Mouse (Mus musculus): ENCODE data around the gene Lin54. TPM values are rescaled to one million over a fixed set of nuclear protein-coding genes. Genes with fewer than 3 reads are reported as not detected.
"Not testable (repeated sequence)": the region's sequence is repeated elsewhere in the genome, so short reads cannot be mapped to it uniquely, and the experiment has no call there.

The Lin54 gene
- polyA plus RNA-seq, 1 experiment from 2014 or later = 11.2 TPM

GRCm38 (mm10) chr5:100430966-100431365, 69.5 kb downstream of the Lin54 start:
- Histone ChIP-seq H3K36me3 (ENCODE audit: poor library complexity, severe bottlenecking) (peaks cover 23% of the 10 kb centered on the region), H3K4me2 (peak overlapping the region; percentile 96; the same call in 1 of the 2 replicates)
- WGBS = 64% methylated on average over 2 of the region's 2 CpGs

GRCm38 (mm10) chr5:100430076-100430390, 70.4 kb downstream of the Lin54 start:
- H3K4me2 ChIP-seq = peak overlapping the region; percentile 96
- no peaks in the 10 kb centered on the region for H3K9me3 ChIP-seq (replicated peaks)
- H3K27ac ChIP-seq = peak overlapping the region; percentile 80
- H3K27me3 ChIP-seq = no peaks in the 10 kb centered on the region
- peak overlapping the region; percentile 86 for H3K4me3 ChIP-seq
- peaks cover 32% of the 10 kb centered on the region for H3K36me3 ChIP-seq (ENCODE audit: poor library complexity, severe bottlenecking)
- H3K4me1 ChIP-seq = peaks cover 43% of the 10 kb centered on the region
- peak; percentile 0; the same call in 1 of the 2 replicates for ATAC-seq
- WGBS = 4% methylated on average over 11 of the region's 11 CpGs
- peak overlapping the region; percentile 98 for H3K9ac ChIP-seq

More at GRCm38 (mm10) chr5:100430966-100431365, 69.5 kb downstream of the Lin54 start:
- Histone ChIP-seq H3K4me1 (peaks cover 34% of the 10 kb centered on the region), H3K27ac (no peak overlapping the region), H3K9me3 (replicated peaks) (no peaks in the 10 kb centered on the region), H3K27me3 (no peaks in the 10 kb centered on the region), H3K4me3 (no peak overlapping the region), H3K9ac (no peak overlapping the region)
- ATAC-seq = no peak

GRCm38 (mm10) chr5:100429344-100430075, 70.9 kb downstream of the Lin54 start:
- Histone ChIP-seq H3K4me1 (peaks cover 48% of the 10 kb centered on the region), H3K27me3 (no peaks in the 10 kb centered on the region), H3K9me3 (replicated peaks) (no peaks in the 10 kb centered on the region), H3K27ac (peak overlapping the region; percentile 94), H3K9ac (peak overlapping the region; percentile 98), H3K4me3 (peak overlapping the region; percentile 86), H3K4me2 (peak overlapping the region; percentile 96), H3K36me3 (ENCODE audit: poor library complexity, severe bottlenecking) (peaks cover 37% of the 10 kb centered on the region)
- peak; percentile 100 for ATAC-seq
- under 1% methylated on average over 53 of the region's 53 CpGs for WGBS

GRCm38 (mm10) chr5:100428734-100429343, 71.6 kb downstream of the Lin54 start:
- Histone ChIP-seq H3K36me3 (ENCODE audit: poor library complexity, severe bottlenecking) (peaks cover 44% of the 10 kb centered on the region), H3K27ac (peak overlapping the region; percentile 94), H3K27me3 (no peaks in the 10 kb centered on the region), H3K9ac (peak overlapping the region; percentile 98), H3K4me3 (peak overlapping the region; percentile 86), H3K4me2 (peak overlapping the region; percentile 96), H3K9me3 (replicated peaks) (no peaks in the 10 kb centered on the region), H3K4me1 (peaks cover 55% of the 10 kb centered on the region)
- WGBS = under 1% methylated on average over 20 of the region's 20 CpGs
- peak; percentile 53 for ATAC-seq

- H3K4me2 ChIP-seq = peak overlapping the region; percentile 96
- H3K27ac ChIP-seq = peak overlapping the region; percentile 11; the same call in 1 of the 2 replicates
- WGBS = 16% methylated on average over 5 of the region's 5 CpGs
- peaks cover 62% of the 10 kb centered on the region for H3K4me1 ChIP-seq
- H3K4me3 ChIP-seq = peak overlapping the region; percentile 86
- H3K9ac ChIP-seq = peak overlapping the region; percentile 98
- H3K36me3 ChIP-seq (ENCODE audit: poor library complexity, severe bottlenecking) = peaks cover 50% of the 10 kb centered on the region
- no peaks in the 10 kb centered on the region for H3K9me3 ChIP-seq (replicated peaks)
- ATAC-seq = no peak
- no peaks in the 10 kb centered on the region for H3K27me3 ChIP-seq
Observed at GRCm38 (mm10) chr5:100428031-100428733, 72.3 kb downstream of the Lin54 start.

- H3K4me2 ChIP-seq = peak overlapping the region; percentile 96
- H3K27ac ChIP-seq = no peak overlapping the region
- peak overlapping the region; percentile 86 for H3K4me3 ChIP-seq
- peaks cover 71% of the 10 kb centered on the region for H3K4me1 ChIP-seq
- H3K27me3 ChIP-seq = no peaks in the 10 kb centered on the region
- whole genome bisulfite sequencing = 58% methylated on average over 9 of the region's 9 CpGs
- no peaks in the 10 kb centered on the region for H3K9me3 ChIP-seq (replicated peaks)
- peak overlapping the region; percentile 98 for H3K9ac ChIP-seq
- ATAC-seq = no peak
- peaks cover 60% of the 10 kb centered on the region for H3K36me3 ChIP-seq (ENCODE audit: poor library complexity, severe bottlenecking)
Observed at GRCm38 (mm10) chr5:100427276-100427675, 73.2 kb downstream of the Lin54 start.

- not testable (repeated sequence) for ATAC-seq; H3K9me3 ChIP-seq (replicated peaks); H3K9ac ChIP-seq; H3K27me3 ChIP-seq; H3K27ac ChIP-seq; H3K4me3 ChIP-seq
- H3K4me1 ChIP-seq = peaks cover 71% of the 10 kb centered on the region
- WGBS = 88% methylated on average over 2 of the region's 2 CpGs
- H3K4me2 ChIP-seq = peak overlapping the region; percentile 96; the same call in 1 of the 2 replicates
- H3K36me3 ChIP-seq (ENCODE audit: poor library complexity, severe bottlenecking) = peaks cover 74% of the 10 kb centered on the region
Observed at GRCm38 (mm10) chr5:100425823-100426222, 74.6 kb downstream of the Lin54 start.

- ATAC-seq = no peak
- peak overlapping the region; percentile 29 for H3K4me2 ChIP-seq
- 0 out of 2 replicates have a peak overlapping the region, but pooled peaks have one; percentile 8 for H3K4me3 ChIP-seq
- 81% methylated on average over 3 of the region's 3 CpGs for WGBS
- no peaks in the 10 kb centered on the region for H3K27me3 ChIP-seq
- no peak overlapping the region for H3K27ac ChIP-seq
- H3K9ac ChIP-seq = peak overlapping the region; percentile 41; the same call in 1 of the 2 replicates
- peaks cover 62% of the 10 kb centered on the region for H3K4me1 ChIP-seq
- H3K36me3 ChIP-seq (ENCODE audit: poor library complexity, severe bottlenecking) = peaks cover 90% of the 10 kb centered on the region
- H3K9me3 ChIP-seq (replicated peaks) = no peaks in the 10 kb centered on the region
Observed at GRCm38 (mm10) chr5:100424252-100424651, 76.2 kb downstream of the Lin54 start.

GRCm38 (mm10) chr5:100423626-100424025, 76.8 kb downstream of the Lin54 start:
- Histone ChIP-seq H3K36me3 (ENCODE audit: poor library complexity, severe bottlenecking) (peaks cover 96% of the 10 kb centered on the region), H3K9ac (0 out of 2 replicates have a peak overlapping the region, but pooled peaks have one; percentile 41), H3K9me3 (replicated peaks) (no peaks in the 10 kb centered on the region), H3K27ac (no peak overlapping the region), H3K4me3 (no peak overlapping the region), H3K27me3 (no peaks in the 10 kb centered on the region), H3K4me2 (peak overlapping the region; percentile 29), H3K4me1 (peaks cover 62% of the 10 kb centered on the region)
- 76% methylated on average over 7 of the region's 7 CpGs for WGBS
- no peak for ATAC-seq

GRCm38 (mm10) chr5:100418861-100419260, 81.6 kb downstream of the Lin54 start:
- no peak for ATAC-seq
- Histone ChIP-seq H3K4me2 (no peak overlapping the region), H3K36me3 (ENCODE audit: poor library complexity, severe bottlenecking) (peaks cover 58% of the 10 kb centered on the region), H3K9me3 (replicated peaks) (no peaks in the 10 kb centered on the region), H3K4me1 (peaks cover 38% of the 10 kb centered on the region), H3K27ac (no peak overlapping the region), H3K9ac (no peak overlapping the region), H3K27me3 (no peaks in the 10 kb centered on the region), H3K4me3 (no peak overlapping the region)
- WGBS = 71% methylated on average over 4 of the region's 4 CpGs

- Histone ChIP-seq H3K4me1 (peaks cover 30% of the 10 kb centered on the region), H3K27me3 (no peaks in the 10 kb centered on the region), H3K27ac (no peak overlapping the region), H3K9me3 (replicated peaks) (no peaks in the 10 kb centered on the region), H3K4me2 (no peak overlapping the region), H3K4me3 (no peak overlapping the region), H3K36me3 (ENCODE audit: poor library complexity, severe bottlenecking) (peaks cover 52% of the 10 kb centered on the region), H3K9ac (no peak overlapping the region)
- ATAC-seq = no peak
- 72% methylated on average over 2 of the region's 2 CpGs for WGBS
Observed at GRCm38 (mm10) chr5:100418077-100418476, 82.4 kb downstream of the Lin54 start.

All from forebrain, embryonic 13.5 days (tissue).